Mouse (Mus musculus): ENCODE measurements at regions not wholly inside any gene's neighbourhood (a gene's known extent, or its start where the extent isn't known, plus 50 kb on each side); places are given as distances from the start of the nearest gene placed in this dataset.

DNA sequence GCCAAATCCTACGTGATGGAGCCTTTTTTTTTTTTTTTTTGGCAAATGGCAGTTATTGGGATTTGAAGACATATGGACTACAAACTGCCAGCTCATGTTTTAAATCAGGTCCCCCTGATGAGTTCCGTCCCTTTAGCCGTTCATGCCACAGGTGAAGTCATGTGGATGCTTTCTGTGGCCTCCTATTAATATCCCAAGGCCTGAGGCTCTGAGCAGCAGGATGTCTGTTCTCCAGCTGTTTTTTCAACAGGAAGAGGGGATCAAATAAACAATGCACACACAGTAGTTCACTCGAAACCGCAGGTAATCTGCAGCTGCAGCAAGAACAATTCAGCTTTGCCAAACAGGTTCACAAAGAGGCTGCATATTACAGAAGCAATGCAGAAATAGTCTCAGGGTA is 112.1 kb downstream of the Dusp6 start:
- no peak for DNase-seq (ENCODE audit: low read depth)

DNA sequence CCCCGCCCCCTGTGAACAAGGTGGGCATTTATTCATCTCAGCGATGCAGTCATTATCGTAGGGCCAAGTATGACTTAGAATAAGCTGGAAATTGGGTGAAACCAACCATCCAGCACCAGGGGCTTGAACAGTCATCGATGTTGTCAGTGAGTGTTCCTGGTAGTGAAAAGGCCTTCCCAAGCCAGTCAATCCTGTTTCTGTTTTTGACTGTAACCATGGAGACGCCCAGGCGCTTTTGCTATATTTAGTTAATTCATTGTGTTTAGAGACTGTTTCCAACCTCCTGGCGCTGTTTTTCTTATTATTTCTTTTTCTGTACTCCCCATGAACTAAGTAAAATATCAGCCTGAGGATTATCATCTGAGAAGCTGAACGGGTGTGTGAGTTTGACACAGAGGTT is 113.4 kb downstream of the Dusp6 start:
- no peak for DNase-seq (ENCODE audit: low read depth)

DNA sequence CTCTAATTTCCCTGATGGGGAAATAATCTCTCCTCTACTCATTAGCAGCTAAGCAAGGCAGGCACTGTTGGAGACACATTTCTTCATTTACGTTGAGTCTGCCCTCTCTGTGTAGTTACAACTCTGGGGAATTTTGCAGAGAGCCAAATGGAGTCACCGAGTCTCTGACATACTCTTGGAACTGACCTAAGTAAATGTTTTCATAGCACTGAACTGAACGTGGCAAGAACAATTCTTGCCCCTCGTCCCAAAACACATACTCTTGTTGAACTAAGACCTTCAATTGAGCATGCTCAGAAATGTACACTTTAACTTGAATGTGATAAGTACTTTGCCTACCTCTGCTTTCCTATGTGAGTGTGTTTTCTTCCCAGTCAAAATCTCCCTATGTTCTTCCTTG is 114.5 kb downstream of the Dusp6 start:
- no peak for DNase-seq (ENCODE audit: low read depth)

DNA sequence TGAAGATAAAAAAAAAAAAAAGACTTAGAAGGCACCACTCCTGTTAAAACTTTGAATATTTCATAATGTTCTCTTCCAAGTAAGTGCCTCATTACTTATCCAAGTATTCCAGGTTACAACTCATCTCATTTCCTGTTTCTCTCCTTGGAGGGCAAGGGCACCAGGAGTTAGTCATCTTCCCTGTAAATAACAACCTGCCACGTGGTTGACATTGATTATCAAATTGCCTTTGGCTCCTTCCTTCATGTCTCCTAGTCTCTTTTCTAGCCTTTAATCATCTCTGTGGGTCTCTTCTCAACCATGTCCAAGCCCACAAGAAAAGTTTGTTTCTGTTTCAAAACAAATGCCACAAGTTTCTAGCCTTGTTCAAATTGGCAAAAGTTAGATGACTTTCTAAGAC is 116.1 kb downstream of the Dusp6 start:
- no peak for DNase-seq (ENCODE audit: low read depth)

DNA sequence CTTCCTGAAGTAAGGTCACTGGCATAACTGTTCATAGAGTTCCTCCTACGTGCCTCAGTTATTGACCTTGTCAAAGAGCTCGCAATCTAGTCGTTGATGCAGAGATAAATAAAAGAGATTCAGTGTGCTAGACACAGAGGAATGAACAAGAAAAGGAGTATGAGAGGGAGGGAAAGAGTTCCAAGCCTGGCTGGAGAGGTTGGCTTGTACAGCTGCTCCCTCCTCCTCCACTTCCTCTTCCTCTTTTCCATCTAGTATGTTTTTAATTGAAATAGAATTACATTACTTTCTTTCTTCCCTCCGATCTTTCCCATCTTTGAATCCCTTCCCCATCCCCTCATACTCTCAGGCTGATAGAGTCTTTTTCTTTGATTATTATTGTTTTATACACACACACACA is 117.1 kb downstream of the Dusp6 start:
- no peak for DNase-seq (ENCODE audit: low read depth)

DNA sequence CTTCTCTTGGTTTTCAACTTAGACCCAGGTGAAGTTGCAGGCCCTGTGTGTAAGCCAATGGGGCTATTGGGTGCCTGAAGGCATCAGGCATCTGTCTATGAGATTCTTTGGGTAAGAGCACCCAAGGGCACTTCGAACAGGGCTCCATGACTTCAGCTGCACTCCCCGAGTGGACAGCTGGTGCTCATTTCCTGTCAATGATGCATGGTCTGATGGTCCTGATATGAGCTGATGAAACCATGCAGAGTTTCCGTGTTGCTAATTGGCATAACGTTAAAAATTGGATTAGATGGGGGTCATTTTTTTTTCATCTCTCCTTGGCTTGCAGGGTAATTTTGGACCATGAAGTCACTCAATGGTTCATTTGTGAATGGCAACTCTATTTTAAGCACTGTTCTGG is 120.0 kb downstream of the Dusp6 start:
- no peak for DNase-seq (ENCODE audit: low read depth)

DNA sequence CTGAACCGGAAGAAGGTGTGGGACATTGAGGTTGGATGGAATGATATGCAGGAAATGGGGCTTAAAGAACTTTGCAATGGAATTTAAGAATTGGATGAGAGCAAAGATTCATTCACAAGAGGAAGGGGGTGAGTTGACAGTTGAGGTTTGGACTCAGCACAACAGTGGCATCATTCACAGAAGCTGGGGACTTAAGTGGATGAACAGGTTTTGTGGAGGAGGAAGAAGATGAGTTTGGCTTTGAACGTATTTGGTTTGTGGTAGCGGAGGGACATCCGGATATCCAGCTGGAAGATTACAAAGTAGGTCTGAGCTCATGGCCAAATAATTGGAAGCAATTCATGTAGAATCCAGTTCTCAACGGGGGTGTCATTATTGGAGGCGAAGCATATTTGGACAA is 121.3 kb downstream of the Dusp6 start:
- DNase-seq (ENCODE audit: low read depth) = no peak

DNA sequence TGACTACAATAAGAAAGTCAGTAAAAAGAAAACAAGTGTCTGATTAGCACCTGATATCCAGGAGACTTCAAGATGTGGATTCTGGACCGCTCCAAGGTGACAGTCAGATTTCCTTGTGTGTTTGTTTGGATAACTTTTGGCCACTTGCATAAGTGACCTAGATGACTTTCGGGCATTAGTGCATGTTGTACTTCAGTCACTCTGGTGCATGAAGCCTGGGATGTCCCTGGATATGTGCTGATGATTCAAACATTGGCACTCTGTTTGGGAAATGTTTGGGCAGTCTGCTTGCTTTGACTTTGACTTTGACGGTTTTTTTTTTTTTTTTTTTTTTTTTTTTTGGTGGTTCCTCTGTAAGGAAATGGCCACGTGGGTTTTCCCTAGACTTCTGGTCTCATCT is 121.8 kb downstream of the Dusp6 start:
- DNase-seq (ENCODE audit: low read depth) = no peak

DNA sequence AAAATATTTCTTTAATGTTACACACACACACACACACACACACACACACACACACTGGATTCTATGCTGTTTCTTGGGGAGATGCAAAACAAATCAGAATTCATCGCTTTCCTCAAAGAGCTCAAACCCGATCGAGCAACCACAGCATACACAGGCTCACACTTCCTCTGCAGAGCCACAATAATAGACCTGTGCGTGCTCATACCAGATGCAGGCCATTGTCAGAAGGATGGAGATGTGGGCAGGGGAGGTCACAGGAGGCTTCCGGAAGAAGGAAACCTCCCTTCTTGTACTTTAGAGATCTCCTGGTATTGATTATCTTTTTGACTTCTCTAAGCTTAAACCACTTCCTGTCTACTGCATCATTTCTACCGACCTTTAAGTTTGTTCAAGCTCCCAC is 122.8 kb downstream of the Dusp6 start:
- DNase-seq (ENCODE audit: low read depth) = no peak

DNA sequence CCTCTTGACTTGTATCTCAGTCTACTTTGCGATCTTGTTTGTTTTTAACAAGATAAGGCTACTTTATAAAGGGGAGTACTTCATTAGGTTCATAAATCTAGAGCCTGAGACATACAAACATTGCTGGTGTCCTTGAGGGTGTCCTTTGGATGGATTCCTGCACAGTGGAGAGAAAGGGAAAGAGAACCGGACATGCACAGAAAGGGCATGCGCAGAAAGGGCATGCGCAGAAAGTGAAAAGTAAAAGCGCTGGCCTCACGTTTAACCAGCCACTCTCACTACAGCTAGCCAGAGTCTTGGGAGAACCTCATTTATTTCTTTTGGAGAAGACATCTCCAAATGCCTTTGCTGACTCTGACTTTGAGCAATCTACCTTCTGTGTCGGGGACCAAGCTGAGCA is 125.5 kb downstream of the Dusp6 start:
- DNase-seq (ENCODE audit: low read depth) = no peak

DNA sequence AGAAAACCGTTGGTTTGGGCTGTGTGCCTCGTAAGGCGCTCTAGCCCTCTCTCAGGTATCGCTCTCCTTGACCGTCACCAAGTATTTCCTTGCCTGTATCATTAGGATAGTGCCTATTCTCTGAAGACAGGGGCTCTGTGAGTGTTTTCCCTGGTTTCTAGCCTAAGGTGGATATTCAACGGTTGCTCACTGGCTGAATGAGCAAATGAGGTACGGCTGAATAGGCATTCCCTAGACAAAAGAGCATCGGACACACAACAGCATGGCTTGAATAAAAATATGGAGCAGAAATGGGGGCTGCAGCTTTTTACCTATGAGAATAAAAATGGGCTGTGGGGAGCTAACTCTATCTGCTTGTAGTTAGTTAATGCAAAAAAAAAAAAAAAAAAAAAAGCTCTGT is 126.0 kb downstream of the Dusp6 start:
- DNase-seq (ENCODE audit: low read depth) = no peak

DNA sequence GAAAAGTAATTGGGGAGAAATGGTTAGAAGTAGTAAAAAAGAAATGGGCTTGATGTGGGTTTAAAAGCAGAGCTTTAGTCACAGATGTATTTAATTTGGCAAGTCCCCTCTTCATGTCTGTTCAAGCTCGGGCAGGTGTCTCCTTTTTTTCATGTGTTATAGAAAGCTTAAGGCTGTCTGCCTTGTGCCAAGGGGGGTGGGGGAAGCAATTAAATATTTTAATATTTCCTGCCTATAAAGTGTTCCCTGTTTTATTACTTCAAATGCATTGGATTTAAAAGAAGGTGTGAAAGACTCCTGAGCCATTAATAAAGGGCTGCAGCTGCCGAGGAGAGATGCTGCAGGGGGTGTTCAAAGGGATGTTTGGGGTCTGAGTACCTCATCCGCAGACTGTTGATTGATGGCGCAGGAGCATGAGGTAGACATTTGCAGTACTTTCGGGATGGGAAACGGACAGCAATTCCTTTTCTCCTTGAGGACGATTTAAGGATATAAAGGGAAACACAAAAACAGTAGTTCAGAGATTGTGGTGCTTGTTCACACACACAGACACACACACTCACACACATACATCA is 127.7 kb downstream of the Dusp6 start:
- no peak for DNase-seq (ENCODE audit: low read depth)

DNA sequence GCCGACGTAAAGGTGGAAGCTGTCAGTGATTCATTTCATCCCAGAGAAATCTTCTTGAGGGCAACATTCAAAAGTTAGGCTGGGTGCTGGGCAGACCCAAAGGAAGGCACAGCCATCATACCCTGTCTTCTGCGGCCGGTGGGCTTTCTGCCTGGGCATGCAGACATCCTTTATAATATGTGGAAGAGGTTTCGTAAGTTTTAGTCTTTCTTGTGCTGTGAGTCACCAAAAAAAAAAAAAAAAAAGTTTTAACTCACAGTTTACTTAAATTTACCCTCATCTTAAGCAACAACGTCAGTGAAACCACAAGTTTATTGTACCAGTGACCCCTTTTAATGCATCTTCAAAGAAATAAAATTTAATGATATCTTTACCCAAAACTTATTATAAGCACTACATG is 128.7 kb downstream of the Dusp6 start:
- DNase-seq (ENCODE audit: low read depth) = no peak

DNA sequence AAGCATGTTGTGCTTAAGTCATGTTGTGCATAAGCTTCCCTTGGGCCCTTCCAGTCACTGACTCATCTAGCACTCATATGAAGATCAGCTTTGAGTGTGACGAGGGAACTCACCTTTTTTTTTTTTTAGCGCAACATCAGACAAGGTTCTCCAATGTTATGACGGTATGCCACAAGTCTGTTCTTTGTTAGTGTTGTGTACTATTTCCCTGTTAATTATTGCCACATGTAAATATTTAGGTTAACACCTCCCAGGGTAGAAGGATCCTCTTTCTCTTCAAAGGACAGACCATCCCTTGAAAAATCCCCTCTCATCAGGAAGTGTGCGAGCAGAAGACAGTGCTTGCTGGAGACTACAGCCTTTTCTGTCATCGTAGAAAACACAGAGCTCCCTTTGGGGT is 129.9 kb downstream of the Dusp6 start:
- no peak for DNase-seq (ENCODE audit: low read depth)

DNA sequence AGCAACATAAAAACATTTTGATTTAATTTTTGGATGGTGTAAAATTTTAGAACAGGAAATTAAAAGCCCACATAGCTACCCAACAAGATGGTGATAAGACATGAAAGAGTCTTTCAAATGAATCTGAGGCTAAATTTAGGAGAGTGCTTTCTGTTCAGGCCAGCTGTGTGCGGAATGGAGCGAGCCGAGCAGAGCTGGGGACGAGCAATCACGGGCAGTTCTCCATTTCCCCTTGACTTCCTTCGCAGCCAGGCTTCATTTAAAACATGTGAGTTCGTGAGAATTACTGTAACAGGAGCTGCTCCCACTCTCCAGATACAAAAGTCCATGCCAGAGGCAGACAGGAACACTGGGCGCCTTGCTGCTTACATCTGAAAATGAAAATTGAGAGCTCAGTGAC is 130.5 kb downstream of the Dusp6 start:
- no peak for DNase-seq (ENCODE audit: low read depth)

DNA sequence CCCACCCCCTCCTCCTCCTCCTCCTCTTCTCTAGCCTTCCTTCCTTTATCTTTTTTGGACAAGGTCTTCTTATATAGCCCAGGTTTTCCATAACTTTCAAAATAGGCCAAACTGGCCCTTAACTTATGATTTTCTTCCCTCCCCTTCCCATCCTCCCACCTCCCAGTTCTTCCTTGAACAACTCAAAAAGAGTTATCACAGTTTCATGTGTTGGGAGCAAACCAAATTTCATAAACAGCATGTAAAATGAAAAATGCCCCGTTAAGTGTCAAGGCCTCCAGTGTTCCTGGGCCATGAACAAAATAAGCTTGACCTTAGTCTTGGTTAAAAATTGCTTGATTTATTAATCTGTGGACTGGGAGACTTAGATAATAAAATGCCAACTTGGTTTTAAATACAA is 132.4 kb downstream of the Dusp6 start:
- no peak for DNase-seq (ENCODE audit: low read depth)

DNA sequence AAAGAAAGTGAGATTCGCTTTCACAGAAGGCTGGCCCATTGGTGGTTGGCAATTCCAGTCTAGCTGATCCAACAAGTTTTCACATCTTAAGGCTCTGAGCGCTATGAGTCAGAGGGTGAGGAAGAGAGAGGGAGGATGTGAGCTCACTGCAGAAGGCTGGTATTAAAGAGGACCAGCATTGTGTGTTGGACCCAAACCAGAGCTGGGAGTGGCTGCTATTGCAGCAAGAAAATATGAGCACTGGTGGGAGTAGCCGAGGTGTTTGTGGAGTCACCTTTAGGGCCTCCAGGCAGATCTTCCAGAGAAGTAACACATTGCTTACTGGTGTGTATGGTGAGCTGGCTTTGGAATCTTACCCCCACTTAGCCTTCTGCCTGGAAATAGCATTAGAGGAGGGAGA is 133.6 kb downstream of the Dusp6 start:
- peak; percentile 79 for DNase-seq (ENCODE audit: low read depth)

DNA sequence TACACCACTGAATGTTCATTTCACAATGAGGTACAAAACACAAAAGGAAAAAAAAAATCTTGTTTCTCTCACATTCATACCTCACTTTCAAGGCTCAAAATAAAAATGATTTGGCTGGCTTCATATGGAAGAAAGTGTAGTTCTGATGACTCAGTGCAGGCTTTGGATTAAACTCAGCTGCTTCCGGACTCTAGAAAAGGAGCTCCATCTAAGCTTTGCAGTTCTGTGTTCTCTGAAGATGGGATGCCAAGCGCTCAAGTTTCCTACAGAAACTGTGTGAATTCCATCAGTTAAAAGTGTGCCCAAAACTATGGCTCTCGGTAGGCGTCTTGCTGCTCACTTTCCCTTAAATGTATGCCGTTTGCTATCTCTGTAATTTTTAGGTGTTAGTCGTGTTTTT is 137.0 kb downstream of the Dusp6 start:
- DNase-seq (ENCODE audit: low read depth) = peak; percentile 19

DNA sequence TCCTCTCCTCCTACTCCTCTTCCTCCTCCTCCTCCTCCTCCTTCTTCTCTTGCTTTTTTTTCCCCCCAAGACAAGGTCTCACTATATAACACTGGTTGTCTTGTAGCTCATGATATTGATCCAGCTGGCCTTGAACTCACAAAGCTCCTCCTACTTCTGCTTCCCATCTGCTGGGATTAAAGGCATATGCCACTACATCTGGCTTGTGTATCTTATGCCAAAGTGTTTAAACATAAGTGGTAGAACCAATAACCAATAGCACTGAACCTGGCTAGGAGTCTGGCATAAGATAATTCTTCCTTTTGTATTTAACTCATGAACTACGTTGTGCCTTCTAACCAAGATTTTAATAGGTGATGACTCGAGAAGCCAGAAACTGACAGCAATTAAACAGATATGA is 143.7 kb downstream of the Dusp6 start:
- DNase-seq (ENCODE audit: low read depth) = no peak

DNA sequence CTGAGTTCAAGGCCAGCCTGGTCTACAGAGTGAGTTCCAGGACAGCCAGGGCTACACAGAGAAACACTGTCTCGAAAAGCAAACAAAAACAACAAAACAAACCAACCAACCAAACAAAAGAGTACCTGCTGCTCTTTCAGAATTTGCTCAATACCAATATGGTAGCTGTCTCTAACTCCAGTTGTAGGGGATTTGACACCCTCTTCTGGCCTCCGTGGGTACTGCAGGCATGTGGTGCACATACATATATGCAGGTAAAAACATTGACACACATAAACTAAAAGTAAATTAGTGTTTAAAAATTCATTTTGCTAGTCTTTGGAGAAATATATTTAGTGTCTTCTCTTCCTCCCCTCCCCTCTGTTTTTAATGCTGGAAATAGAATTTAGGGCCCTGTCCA is 145.8 kb downstream of the Dusp6 start:
- no peak for DNase-seq (ENCODE audit: low read depth)

DNA sequence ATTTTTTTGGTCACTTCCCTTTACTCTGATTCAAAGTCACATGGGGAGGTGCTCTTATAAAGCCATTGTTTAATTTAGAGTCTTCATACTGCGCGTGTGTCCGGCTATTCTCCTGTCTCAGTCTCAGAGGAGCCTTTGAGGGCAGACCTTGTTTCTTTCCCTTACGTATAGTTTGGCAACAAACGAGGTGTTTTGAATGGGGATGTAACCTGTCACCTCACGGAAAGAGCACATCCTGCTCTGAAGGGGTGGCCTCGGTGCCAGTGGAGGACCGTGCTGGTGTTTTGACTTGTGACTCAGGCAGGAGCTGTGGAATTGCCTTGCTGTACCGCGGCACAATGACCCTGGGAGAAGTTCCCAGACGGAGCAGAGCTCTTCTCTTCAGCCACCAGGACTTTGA is 146.7 kb downstream of the Dusp6 start:
- no peak for DNase-seq (ENCODE audit: low read depth)

DNA sequence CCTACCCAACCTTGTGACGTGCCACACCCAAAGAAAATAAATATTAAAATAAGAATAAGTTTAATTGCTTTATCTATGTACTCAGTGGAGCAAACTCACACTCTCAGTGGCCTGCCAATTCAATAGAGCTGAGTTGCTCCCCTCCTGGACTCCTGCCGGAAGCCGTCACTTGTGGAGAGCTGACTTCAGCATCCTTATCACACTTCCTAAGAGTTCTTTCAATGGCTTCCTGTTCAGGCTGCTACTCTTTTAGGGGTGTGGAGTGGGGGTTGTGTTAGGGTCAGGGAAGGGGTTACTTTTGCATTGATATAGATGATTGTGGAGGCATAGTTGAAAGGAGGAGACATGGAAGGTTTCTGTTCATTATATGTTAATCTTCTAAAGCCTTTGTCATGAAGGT is 147.7 kb downstream of the Dusp6 start:
- DNase-seq (ENCODE audit: low read depth) = no peak

DNA sequence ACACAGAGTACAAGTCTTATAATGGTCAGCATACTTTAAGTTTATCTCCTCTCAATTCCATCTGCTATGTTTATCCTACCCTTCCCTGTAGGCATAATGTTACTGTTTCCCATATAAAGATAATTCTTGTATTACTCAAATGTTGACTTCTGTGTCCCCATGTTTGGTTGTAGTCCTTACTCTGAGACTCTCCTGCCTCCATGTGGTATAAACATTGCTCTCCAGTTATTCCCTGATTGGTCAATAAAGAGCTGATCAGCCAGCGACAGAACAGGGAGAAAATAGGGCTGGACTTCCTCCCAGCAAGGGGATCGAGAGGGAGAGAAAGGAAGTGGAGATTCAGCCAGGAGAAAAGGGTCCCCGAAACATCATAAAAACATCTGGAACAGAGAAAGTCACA is 150.4 kb downstream of the Dusp6 start:
- DNase-seq (ENCODE audit: low read depth) = no peak

DNA sequence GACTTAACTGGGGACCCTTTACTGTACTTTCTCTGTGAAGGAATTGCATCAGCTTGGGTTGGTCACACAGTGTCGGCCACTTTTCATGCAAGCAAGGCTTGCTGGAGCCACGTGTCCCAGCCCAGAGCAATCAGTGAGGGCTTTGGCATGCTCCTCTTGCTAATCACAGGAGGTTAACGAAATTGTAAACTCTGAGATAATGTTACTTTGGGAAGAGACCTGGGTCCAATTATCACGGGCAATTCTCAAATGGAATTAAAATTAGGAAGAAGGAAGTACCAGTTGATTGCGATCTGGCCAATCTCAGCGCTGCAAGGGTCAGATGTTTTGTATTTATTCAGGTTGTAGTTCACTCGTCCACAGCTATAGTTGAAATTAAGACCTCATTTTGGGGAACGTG is 153.2 kb downstream of the Dusp6 start:
- DNase-seq (ENCODE audit: low read depth) = no peak

DNA sequence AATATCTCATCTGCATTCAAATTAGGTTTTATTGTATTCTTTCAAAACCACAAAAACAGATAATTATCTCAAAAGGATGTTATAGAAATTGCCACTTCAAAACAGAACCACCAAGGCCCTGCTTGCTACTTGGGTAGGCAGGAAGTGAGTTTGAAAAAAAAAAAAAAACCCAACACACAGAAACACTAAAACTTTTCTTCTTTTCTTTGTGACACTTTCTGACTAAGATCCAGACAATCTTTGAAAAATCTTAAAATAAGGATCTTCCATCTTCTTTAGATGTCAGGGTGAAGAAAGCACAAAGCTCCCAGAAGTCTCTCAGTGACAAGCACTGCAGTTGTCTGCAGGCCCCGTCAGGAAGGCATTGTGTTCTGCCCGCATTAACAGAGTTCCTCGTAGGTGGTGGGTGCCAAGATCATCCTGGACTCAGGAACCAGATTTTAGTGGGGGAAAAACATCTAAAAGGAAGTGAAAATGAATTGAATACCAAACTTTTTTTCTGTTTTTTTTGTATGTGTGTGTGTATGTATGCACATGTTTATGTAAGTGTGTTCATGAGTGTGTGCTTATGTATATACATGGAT is 154.0 kb downstream of the Dusp6 start:
- DNase-seq (ENCODE audit: low read depth) = no peak

Data from fibroblast of lung, adult 2 months (primary cell).